In the genomic region with DNA sequence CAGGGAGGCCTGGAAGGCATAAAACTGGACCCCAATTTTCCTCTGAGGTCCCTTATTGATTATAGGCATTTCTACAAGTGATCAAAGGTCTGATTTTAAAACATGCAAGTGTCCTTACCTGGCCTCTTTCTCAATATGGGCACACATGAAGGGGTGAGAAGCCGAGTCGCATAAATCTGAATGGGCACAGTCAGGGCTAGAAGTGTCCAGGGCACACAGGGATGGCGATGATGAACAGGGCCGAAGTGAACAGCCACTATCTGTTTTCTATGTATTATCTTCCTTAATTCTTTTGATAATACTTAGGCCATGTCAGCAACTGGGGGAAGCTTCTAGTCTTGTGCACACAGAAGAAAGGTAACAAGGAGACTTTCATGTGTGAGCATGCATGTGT, we compare ENCODE assay signal across 10 mouse cellular contexts. TPM values are rescaled to one million over a fixed set of nuclear protein-coding genes. Genes with fewer than 3 reads are reported as not detected.
A peak's percentile ranks its signal among the peaks of the same experiment; 100 is the strongest.
DNase-seq lines count a peak whose midpoint lies in the region; ATAC-seq and TF ChIP-seq lines count a peak whose summit lies in the region.
"Had no signal": no experiment of that assay in that cellular context is flagged by ENCODE, and none has a peak within 500 bp of the region (broad histone marks: within the 10 kb centered on the region; RNA-seq: fewer than 3 reads in every experiment).

No protein-coding gene starts in this region.

- no peak for TF ChIP-seq CTCF in lung, postnatal 0 days (IDR thresholded peaks at IDR 0.05)

- H3K4me1 ChIP-seq in lung, postnatal 0 days (ENCODE audit: insufficient read depth, low read depth, low read length), result no peaks in the 10 kb centered on the region
- H3K4me1 ChIP-seq in hindbrain, embryonic 11.5 days (replicated peaks; ENCODE audit: control insufficient read depth, insufficient read depth, low read length), result no peaks in the 10 kb centered on the region
- peaks cover 30% of the 10 kb centered on the region for H3K4me1 ChIP-seq in midbrain, embryonic 10.5 days
- H3K4me1 ChIP-seq in stomach, embryonic 16.5 days (ENCODE audit: control insufficient read depth, insufficient read depth, low read length), result no peaks in the 10 kb centered on the region
- H3K4me1 ChIP-seq: megakaryocyte, embryonic 14.5 days had no signal

- TF ChIP-seq EP300 in lung, postnatal 0 days (IDR thresholded peaks at IDR 0.05), result no peak

- intact Hi-C loops in left cerebral cortex, postnatal 10 days (cut with DNase I), result no loop called here

- WGBS in lung, postnatal 0 days, result 89% methylated on average over 4 of the region's 4 CpGs
- WGBS in hindbrain, embryonic 11.5 days, result 92% methylated on average over 4 of the region's 4 CpGs
- WGBS in midbrain, embryonic 10.5 days, result 80% methylated on average over 4 of the region's 4 CpGs
- WGBS in stomach, embryonic 16.5 days, result 90% methylated on average over 4 of the region's 4 CpGs

- H3K27me3 ChIP-seq in lung, postnatal 0 days (replicated peaks; ENCODE audit: insufficient read depth, low read length), result no peaks in the 10 kb centered on the region
- H3K27me3 ChIP-seq in hindbrain, embryonic 11.5 days (ENCODE audit: control insufficient read depth, insufficient read depth, low read length), result no peaks in the 10 kb centered on the region
- peaks cover 69% of the 10 kb centered on the region for H3K27me3 ChIP-seq in midbrain, embryonic 10.5 days (ENCODE audit: low read depth, poor library complexity, severe bottlenecking)
- no peaks in the 10 kb centered on the region for H3K27me3 ChIP-seq in stomach, embryonic 16.5 days (ENCODE audit: control insufficient read depth, insufficient read depth, low read length)

- ATAC-seq in lung, postnatal 0 days, result no peak
- ATAC-seq in hindbrain, embryonic 11.5 days (ENCODE audit: low FRiP score), result peak; percentile 45; the same call in 1 of the 2 replicates
- no peak for ATAC-seq in stomach, embryonic 16.5 days (ENCODE audit: insufficient read depth, low FRiP score)

- no peak overlapping the region for H3K4me2 ChIP-seq in lung, postnatal 0 days (replicated peaks; ENCODE audit: low read depth, low read length)
- 0 out of 2 replicates have a peak overlapping the region, but pooled peaks have one; percentile 28 for H3K4me2 ChIP-seq in hindbrain, embryonic 11.5 days (replicated peaks; ENCODE audit: low read depth, low read length)
- H3K4me2 ChIP-seq in stomach, embryonic 16.5 days (ENCODE audit: low read depth, low read length), result peak overlapping the region; percentile 53

- no peaks in the 10 kb centered on the region for H3K9me3 ChIP-seq in lung, postnatal 0 days (ENCODE audit: low read length)
- H3K9me3 ChIP-seq in hindbrain, embryonic 11.5 days (ENCODE audit: control insufficient read depth, low read length), result no peaks in the 10 kb centered on the region
- no peaks in the 10 kb centered on the region for H3K9me3 ChIP-seq in midbrain, embryonic 10.5 days (replicated peaks)
- no peaks in the 10 kb centered on the region for H3K9me3 ChIP-seq in stomach, embryonic 16.5 days (replicated peaks; ENCODE audit: control insufficient read depth, low read length)
- H3K9me3 ChIP-seq: megakaryocyte, embryonic 14.5 days had no signal

- no peak overlapping the region for H3K9ac ChIP-seq in lung, postnatal 0 days (replicated peaks; ENCODE audit: low read depth)
- no peak overlapping the region for H3K9ac ChIP-seq in hindbrain, embryonic 11.5 days (ENCODE audit: low read depth, low read length)
- H3K9ac ChIP-seq in stomach, embryonic 16.5 days (ENCODE audit: low read length), result no peak overlapping the region

- H3K27ac ChIP-seq in lung, postnatal 0 days (ENCODE audit: low read length), result no peak overlapping the region
- H3K27ac ChIP-seq in hindbrain, embryonic 11.5 days (ENCODE audit: low read depth, low read length), result peak overlapping the region; percentile 47; the same call in 1 of the 2 replicates
- peak overlapping the region; percentile 63 for H3K27ac ChIP-seq in midbrain, embryonic 10.5 days (replicated peaks)
- 0 out of 2 replicates have a peak overlapping the region, but pooled peaks have one; percentile 44 for H3K27ac ChIP-seq in stomach, embryonic 16.5 days (ENCODE audit: low read length)

- no peaks in the 10 kb centered on the region for H3K36me3 ChIP-seq in lung, postnatal 0 days (ENCODE audit: insufficient read depth, low read length)
- no peaks in the 10 kb centered on the region for H3K36me3 ChIP-seq in hindbrain, embryonic 11.5 days (ENCODE audit: control insufficient read depth, insufficient read depth, low read length)
- no peaks in the 10 kb centered on the region for H3K36me3 ChIP-seq in midbrain, embryonic 10.5 days
- H3K36me3 ChIP-seq in stomach, embryonic 16.5 days (ENCODE audit: control insufficient read depth, insufficient read depth, low read length), result no peaks in the 10 kb centered on the region

- H3K4me3 ChIP-seq in lung, postnatal 0 days (ENCODE audit: low read depth, low read length), result peak overlapping the region; percentile 17; the same call in 1 of the 2 replicates
- no peak overlapping the region for H3K4me3 ChIP-seq in hindbrain, embryonic 11.5 days (ENCODE audit: low read depth, low read length)
- H3K4me3 ChIP-seq in midbrain, embryonic 10.5 days, result peak overlapping the region; percentile 36
- H3K4me3 ChIP-seq in stomach, embryonic 16.5 days (replicated peaks; ENCODE audit: low read length), result peak overlapping the region; percentile 26; the same call in 1 of the 2 replicates
- H3K4me3 ChIP-seq: megakaryocyte, embryonic 14.5 days had no signal

- DNase-seq in lung, postnatal 0 days (ENCODE audit: low spot score), result no peak
- no peak for DNase-seq in lung, postnatal 14 days
- DNase-seq in hindbrain, embryonic 11.5 days (ENCODE audit: low spot score), result no peak
- no peak for DNase-seq in midbrain, embryonic 10.5 days (ENCODE audit: low spot score)
- no peak for DNase-seq in left cerebral cortex, adult 9 months (ENCODE audit: low spot score in 2 of 2)
- no peak for DNase-seq in left cerebral cortex, postnatal 10 days (ENCODE audit: extremely low spot score in 1 of 2, low spot score in 2 of 2)
- no peak for DNase-seq in right cerebral cortex, postnatal 14 days
- DNase-seq: kidney, adult 18-20 months had no signal

RNA-seq across cellular contexts. Expression of gene Ptch1, which starts 54.5 kb away (rescaled TPM):
- polyA plus RNA-seq in lung, postnatal 0 days (2015; fragmentation: Nextera tagmentation; extraction: Ambion mirVana), result 15.2 and 21.3 TPM in 2 replicates
- polyA plus RNA-seq in hindbrain, embryonic 11.5 days (2014; fragmentation: Nextera tagmentation; extraction: Ambion mirVana), result 19.5 and 28.4 TPM in 2 replicates
- polyA plus RNA-seq in midbrain, embryonic 10.5 days (2016; fragmentation: Nextera tagmentation; extraction: Ambion mirVana), result 30.9 and 31.6 TPM in 2 replicates
- polyA plus RNA-seq in stomach, embryonic 16.5 days (2015; fragmentation: Nextera tagmentation; extraction: Ambion mirVana), result 28.5 and 31.1 TPM in 2 replicates
- total RNA-seq in left cerebral cortex, postnatal 10 days (2021), result 10 to 100 TPM; 37.4 to 40.6 TPM
